ENCODE assay signal across 15 mouse cellular contexts in genomic region chr1:164319542-164320140, GRCm38 (mm10). TPM values are rescaled to one million over a fixed set of nuclear protein-coding genes. Genes with fewer than 3 reads are reported as not detected.
DNase-seq lines count a peak whose midpoint lies in the region; ATAC-seq and TF ChIP-seq lines count a peak whose summit lies in the region.
"Had no signal": no experiment of that assay in that cellular context is flagged by ENCODE, and none has a peak within 500 bp of the region (broad histone marks: within the 10 kb centered on the region; RNA-seq: fewer than 3 reads in every experiment).

No protein-coding gene starts in this region.

- no peaks in the 10 kb centered on the region for H3K36me3 ChIP-seq in heart, embryonic 16.5 days (ENCODE audit: control insufficient read depth, insufficient read depth)
- H3K36me3 ChIP-seq in lung, postnatal 0 days (ENCODE audit: insufficient read depth, low read length): no peaks in the 10 kb centered on the region
- no peaks in the 10 kb centered on the region for H3K36me3 ChIP-seq in intestine, postnatal 0 days (ENCODE audit: control insufficient read depth, insufficient read depth)
- H3K36me3 ChIP-seq: hindbrain, embryonic 15.5 days had no signal

- no peaks in the 10 kb centered on the region for H3K27me3 ChIP-seq in heart, embryonic 16.5 days (ENCODE audit: control insufficient read depth, insufficient read depth, low read length)
- H3K27me3 ChIP-seq in lung, postnatal 0 days (replicated peaks; ENCODE audit: insufficient read depth, low read length): no peaks in the 10 kb centered on the region
- no peaks in the 10 kb centered on the region for H3K27me3 ChIP-seq in intestine, postnatal 0 days (replicated peaks; ENCODE audit: control insufficient read depth, insufficient read depth, low read length)
- H3K27me3 ChIP-seq: CH12.LX; hindbrain, embryonic 15.5 days had no signal

- 0 out of 2 replicates have a peak, but pooled peaks have one; percentile 38 for ATAC-seq in heart, embryonic 16.5 days (replicated peaks; ENCODE audit: extremely low read depth, insufficient read depth, low FRiP score)
- ATAC-seq in lung, postnatal 0 days: no peak
- ATAC-seq in intestine, postnatal 0 days: no peak
- ATAC-seq in megakaryocyte progenitor cell, adult 5-6 weeks (replicated peaks; ENCODE audit: poor library complexity): peak; percentile 60
- ATAC-seq: forebrain, embryonic 14.5 days had no signal

- peak overlapping the region; percentile 69 for H3K27ac ChIP-seq in heart, embryonic 16.5 days (ENCODE audit: low read length)
- no peak overlapping the region for H3K27ac ChIP-seq in lung, postnatal 0 days (ENCODE audit: low read length)
- no peak overlapping the region for H3K27ac ChIP-seq in intestine, postnatal 0 days (ENCODE audit: low read depth, low read length)
- H3K27ac ChIP-seq: hindbrain, embryonic 15.5 days; kidney, postnatal 0 days had no signal

- H3K9me3 ChIP-seq in heart, embryonic 16.5 days (replicated peaks; ENCODE audit: control insufficient read depth, low read length): no peaks in the 10 kb centered on the region
- H3K9me3 ChIP-seq in lung, postnatal 0 days (ENCODE audit: low read length): no peaks in the 10 kb centered on the region
- no peaks in the 10 kb centered on the region for H3K9me3 ChIP-seq in intestine, postnatal 0 days (ENCODE audit: control insufficient read depth)
- H3K9me3 ChIP-seq: hindbrain, embryonic 15.5 days had no signal

- DNase-seq in heart, postnatal 14 days: no peak
- DNase-seq in lung, postnatal 0 days (ENCODE audit: low spot score): peak; percentile 36
- DNase-seq in lung, adult 18-20 months: no peak
- no peak for DNase-seq in right cerebral cortex, adult 18-20 months
- no peak for DNase-seq in thymus, postnatal 14 days
- DNase-seq: adrenal gland, postnatal 10 days; gastrocnemius, postnatal 14 days; thymus, adult 2 months had no signal

- intact Hi-C loops in heart, postnatal 14 days (cut with DNase I): no loop called here

- H3K4me2 ChIP-seq in heart, embryonic 16.5 days (ENCODE audit: low read depth, low read length): peak overlapping the region; percentile 62
- H3K4me2 ChIP-seq in lung, postnatal 0 days (replicated peaks; ENCODE audit: low read depth, low read length): no peak overlapping the region
- 0 out of 2 replicates have a peak overlapping the region, but pooled peaks have one; percentile 6 for H3K4me2 ChIP-seq in intestine, postnatal 0 days (replicated peaks; ENCODE audit: low read depth)
- H3K4me2 ChIP-seq: hindbrain, embryonic 15.5 days had no signal

- peak overlapping the region; percentile 33 for H3K4me3 ChIP-seq in heart, embryonic 16.5 days (ENCODE audit: low read length)
- H3K4me3 ChIP-seq in lung, postnatal 0 days (ENCODE audit: low read depth, low read length): no peak overlapping the region
- no peak overlapping the region for H3K4me3 ChIP-seq in intestine, postnatal 0 days (ENCODE audit: low read depth, low read length)
- H3K4me3 ChIP-seq: hindbrain, embryonic 15.5 days had no signal

- TF ChIP-seq EP300 in lung, postnatal 0 days (IDR thresholded peaks at IDR 0.05): no peak

- 30% methylated on average over 14 of the region's 14 CpGs for WGBS in heart, embryonic 16.5 days
- WGBS in lung, postnatal 0 days: 35% methylated on average over 14 of the region's 14 CpGs
- 56% methylated on average over 14 of the region's 14 CpGs for WGBS in intestine, postnatal 0 days

- H3K4me1 ChIP-seq in heart, embryonic 16.5 days (ENCODE audit: control insufficient read depth, insufficient read depth, low read length): peaks cover 17% of the 10 kb centered on the region
- no peaks in the 10 kb centered on the region; the same call in 1 of the 2 replicates for H3K4me1 ChIP-seq in lung, postnatal 0 days (ENCODE audit: insufficient read depth, low read depth, low read length)
- no peaks in the 10 kb centered on the region; the same call in 1 of the 2 replicates for H3K4me1 ChIP-seq in intestine, postnatal 0 days (replicated peaks; ENCODE audit: control insufficient read depth, insufficient read depth, low read length)

- no peak for TF ChIP-seq CTCF in lung, postnatal 0 days (IDR thresholded peaks at IDR 0.05)
- no peak for TF ChIP-seq CTCF in intestine, postnatal 0 days (IDR thresholded peaks at IDR 0.05; ENCODE audit: low read depth)

- peak overlapping the region; percentile 60 for H3K9ac ChIP-seq in heart, embryonic 16.5 days (ENCODE audit: low read length)
- no peak overlapping the region for H3K9ac ChIP-seq in lung, postnatal 0 days (replicated peaks; ENCODE audit: low read depth)
- no peak overlapping the region for H3K9ac ChIP-seq in intestine, postnatal 0 days (ENCODE audit: low read depth, low read length)
- H3K9ac ChIP-seq: hindbrain, embryonic 15.5 days had no signal

RNA-seq across cellular contexts. Expression of gene Blzf1, which starts 12.4 kb away (rescaled TPM):
- 27.8 and 30.2 TPM in 2 replicates for polyA plus RNA-seq in heart, embryonic 16.5 days (2015; fragmentation: Nextera tagmentation; extraction: Ambion mirVana)
- total RNA-seq in heart, postnatal 14 days (2021): 10 to 100 TPM; 23.0 to 27.3 TPM
- polyA plus RNA-seq in lung, postnatal 0 days (2015; fragmentation: Nextera tagmentation; extraction: Ambion mirVana): 27.8 and 27.9 TPM in 2 replicates
- 16.7 and 17.2 TPM in 2 replicates for polyA plus RNA-seq in intestine, postnatal 0 days (2015; fragmentation: Nextera tagmentation; extraction: Ambion mirVana)
- total RNA-seq in megakaryocyte progenitor cell, adult 5-6 weeks (2015): 26.7 and 27.8 TPM in 2 replicates
- total RNA-seq in megakaryocyte progenitor cell, adult 5-6 weeks (2017): 54.7 and 62.6 TPM in 2 replicates

RNA-seq across cellular contexts. Expression of gene Nme7, which starts 15.7 kb away (rescaled TPM):
- polyA plus RNA-seq in heart, embryonic 16.5 days (2015; fragmentation: Nextera tagmentation; extraction: Ambion mirVana): 21.5 and 21.9 TPM in 2 replicates
- 1 to 10 TPM; 4.0 to 4.8 TPM for total RNA-seq in heart, postnatal 14 days (2021)
- 17.7 and 18.8 TPM in 2 replicates for polyA plus RNA-seq in lung, postnatal 0 days (2015; fragmentation: Nextera tagmentation; extraction: Ambion mirVana)
- 17.7 and 18.0 TPM in 2 replicates for polyA plus RNA-seq in intestine, postnatal 0 days (2015; fragmentation: Nextera tagmentation; extraction: Ambion mirVana)
- total RNA-seq in megakaryocyte progenitor cell, adult 5-6 weeks (2015): 21.3 TPM in 2 replicates
- 36.5 and 43.8 TPM in 2 replicates for total RNA-seq in megakaryocyte progenitor cell, adult 5-6 weeks (2017)

RNA-seq across cellular contexts. Expression of gene Ccdc181, which starts 44.3 kb away (rescaled TPM):
- 10.8 and 10.9 TPM in 2 replicates for polyA plus RNA-seq in heart, embryonic 16.5 days (2015; fragmentation: Nextera tagmentation; extraction: Ambion mirVana)
- 1 to 10 TPM; 5.9 to 7.4 TPM for total RNA-seq in heart, postnatal 14 days (2021)
- polyA plus RNA-seq in lung, postnatal 0 days (2015; fragmentation: Nextera tagmentation; extraction: Ambion mirVana): 14.4 and 19.3 TPM in 2 replicates
- polyA plus RNA-seq in intestine, postnatal 0 days (2015; fragmentation: Nextera tagmentation; extraction: Ambion mirVana): 5.2 and 6.0 TPM in 2 replicates
- 11.8 and 13.5 TPM in 2 replicates for total RNA-seq in megakaryocyte progenitor cell, adult 5-6 weeks (2015)
- 29.0 and 31.0 TPM in 2 replicates for total RNA-seq in megakaryocyte progenitor cell, adult 5-6 weeks (2017)

Comparison
In these comparisons a context has a peak if more than half of its experiments do, and no peak if none do; other contexts are left out.
1. ATAC-seq: peak in heart, embryonic 16.5 days (single experiment) and megakaryocyte progenitor cell, adult 5-6 weeks (single experiment); none in lung, postnatal 0 days (single experiment) and intestine, postnatal 0 days (single experiment).